Mouse (Mus musculus) liver, embryonic 16.5 days (tissue): Measurements from ENCODE around the gene Npm1. TPM values are rescaled to one million over a fixed set of nuclear protein-coding genes. Genes with fewer than 3 reads are reported as not detected.

Source experiments
- ATAC-seq: fragments of 200-750 bp; cut with Nextera tagmentation; 2 replicates; pipeline ENCODE4 v1.8.0; 2017; ENCODE audit warnings: low read depth, mild to moderate bottlenecking, moderate number of reproducible peaks, moderate library complexity
- H3K27ac ChIP-seq: fragments of 300-500 bp; sonication (generic); 2 replicates; pipeline ENCODE4 v1.5.1; 2014; ENCODE audit warnings: mild to moderate bottlenecking, low read length
- H3K27me3 ChIP-seq: fragments of 300-500 bp; sonication (generic); 2 replicates; pipeline ENCODE4 v1.6.1; 2014; ENCODE audit warnings: low read depth, low read length, mixed read lengths; ENCODE audit not compliant: control insufficient read depth, insufficient read depth
- H3K36me3 ChIP-seq: fragments of 300-500 bp; sonication (generic); 2 replicates; pipeline ENCODE4 v1.6.1; 2014; ENCODE audit warnings: mild to moderate bottlenecking; ENCODE audit not compliant: control insufficient read depth, insufficient read depth
- H3K4me1 ChIP-seq: fragments of 300-500 bp; sonication (generic); 2 replicates; pipeline ENCODE4 v1.6.1; 2014; ENCODE audit warnings: low read depth, low read length, mixed read lengths; ENCODE audit not compliant: control insufficient read depth
- H3K4me2 ChIP-seq: fragments of 300-500 bp; sonication (generic); 2 replicates; pipeline ENCODE4 v1.6.1; 2014; ENCODE audit warnings: low read depth, low read length, mixed read lengths
- H3K4me3 ChIP-seq: fragments of 300-500 bp; sonication (generic); 2 replicates; pipeline ENCODE4 v1.5.1; 2014; ENCODE audit warnings: low read depth, mild to moderate bottlenecking, low read length
- H3K9ac ChIP-seq: fragments of 300-500 bp; sonication (generic); 2 replicates; pipeline ENCODE4 v1.6.1; 2014; ENCODE audit warnings: low read depth, low read length
- H3K9me3 ChIP-seq: fragments of 300-500 bp; sonication (generic); replicated peaks from 2 replicates; pipeline ENCODE4 v1.6.1; 2016; ENCODE audit warnings: low read length; ENCODE audit not compliant: control insufficient read depth
- WGBS: fragments of 180-500 bp; shearing (Covaris S2); extraction: QIAGEN DNeasy Blood & Tissue Kit; methylation state at CpG from one replicate; pipeline ENCODE4 v1.1.7; 2014; ENCODE audit not compliant: insufficient replicate concordance; 5-methylcytosine and 5-hydroxymethylcytosine counted together
- polyA plus RNA-seq: library from polyadenylated mRNA; unstranded; fragments of >200 nt; fragmentation: Nextera tagmentation; extraction: Ambion mirVana; gene quantifications from 2 replicates; pipeline ENCODE4 v1.2.1, GENCODE M21; 2015

The Npm1 gene
- polyA plus RNA-seq, 1 experiment from 2014 or later = 289 TPM

DNA sequence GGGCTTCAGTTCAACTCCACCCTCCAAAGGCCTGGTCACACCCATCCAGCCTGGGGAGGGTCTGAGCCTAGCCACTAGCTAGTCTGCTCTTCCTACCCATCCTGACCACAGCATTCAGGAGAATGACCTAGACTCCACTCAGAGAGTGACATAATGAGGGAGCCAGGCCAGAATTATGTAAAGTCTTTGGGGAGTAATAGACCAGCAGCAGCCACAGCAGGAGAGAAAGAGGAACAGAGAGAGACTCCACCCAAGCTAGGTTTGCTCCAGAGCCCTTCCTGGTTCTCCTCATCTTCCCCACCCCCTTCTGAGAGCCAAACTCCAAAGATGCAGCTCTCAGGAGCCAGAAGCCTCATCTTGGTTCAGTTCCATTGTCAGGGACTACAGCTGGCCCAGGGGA is 35.9 kb downstream of the Npm1 start:
- H3K27ac ChIP-seq = no peak overlapping the region
- ATAC-seq = no peak
- no peaks in the 10 kb centered on the region for H3K4me1 ChIP-seq
- no peaks in the 10 kb centered on the region for H3K9me3 ChIP-seq
- H3K27me3 ChIP-seq = peaks cover 25% of the 10 kb centered on the region
- no peak overlapping the region for H3K4me3 ChIP-seq
- no peak overlapping the region for H3K9ac ChIP-seq
- H3K4me2 ChIP-seq = no peak overlapping the region
- no peaks in the 10 kb centered on the region for H3K36me3 ChIP-seq

DNA sequence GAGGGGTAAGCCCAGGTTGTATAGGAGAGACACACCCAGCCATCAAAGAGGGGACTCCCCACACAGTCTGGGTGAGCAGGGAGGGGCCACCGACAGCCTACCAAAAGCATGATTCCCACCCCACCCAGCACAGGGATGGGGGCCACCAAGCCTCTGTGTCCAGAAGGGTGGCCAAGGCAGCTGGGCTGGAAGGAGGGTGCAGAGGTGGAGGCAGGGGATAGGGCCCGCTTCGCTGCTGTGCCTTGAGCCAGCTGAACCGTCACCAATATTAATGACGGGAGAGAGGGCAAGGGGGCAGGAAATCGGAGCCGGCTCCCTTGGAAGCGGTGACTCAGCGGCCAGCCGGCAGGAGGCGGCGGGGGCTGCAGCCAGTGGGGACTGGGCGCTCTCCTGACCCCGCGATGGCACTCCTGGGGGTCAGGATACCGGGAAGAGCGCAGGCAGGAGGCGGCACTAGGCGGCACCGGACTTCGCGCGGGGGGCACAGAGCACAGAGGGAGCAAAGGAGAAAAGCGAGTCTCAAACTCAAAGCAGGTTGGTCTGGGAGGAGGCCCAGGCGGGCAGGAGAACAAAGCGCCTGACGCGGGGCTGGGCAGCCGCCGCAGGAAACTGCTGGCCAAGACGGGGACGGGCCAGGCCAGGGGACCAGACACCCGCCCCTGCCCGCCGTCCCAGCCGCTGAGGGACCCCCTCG is 40.3 kb downstream of the Npm1 start:
- ATAC-seq = peak; percentile 16; the same call in 1 of the 2 replicates

DNA sequence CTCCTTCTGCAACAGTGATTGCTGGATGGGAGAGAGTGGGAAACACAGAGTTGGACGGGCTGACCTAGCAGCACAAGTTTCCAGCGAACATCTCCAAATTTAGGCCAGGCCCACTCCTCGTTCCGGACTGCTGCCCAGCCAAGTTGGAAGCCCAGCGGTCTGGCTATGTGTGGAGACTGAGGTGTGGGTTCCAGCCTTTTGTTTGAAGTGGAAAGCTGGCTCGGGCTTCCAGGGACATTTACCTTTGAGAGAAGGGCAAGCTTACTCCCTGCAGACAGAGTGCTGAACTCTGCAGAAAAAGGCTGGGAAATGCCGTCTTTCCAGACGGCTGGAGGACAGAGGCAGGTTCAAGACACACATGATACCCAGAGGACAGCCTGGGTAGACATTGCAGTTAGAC is 43.5 kb downstream of the Npm1 start:
- Histone ChIP-seq H3K9me3 (no peaks in the 10 kb centered on the region), H3K27ac (no peak overlapping the region), H3K4me1 (no peaks in the 10 kb centered on the region), H3K27me3 (peaks cover 32% of the 10 kb centered on the region), H3K4me2 (no peak overlapping the region), H3K36me3 (no peaks in the 10 kb centered on the region), H3K9ac (no peak overlapping the region), H3K4me3 (no peak overlapping the region)
- ATAC-seq = no peak
- WGBS = 52% methylated on average over 8 of the region's 8 CpGs

More for the DNA sequence above, 40.3 kb downstream of the Npm1 start:
- Histone ChIP-seq H3K36me3 (no peaks in the 10 kb centered on the region), H3K4me2 (peak overlapping the region; percentile 36), H3K9ac (no peak overlapping the region), H3K27ac (no peak overlapping the region), H3K27me3 (peaks cover 33% of the 10 kb centered on the region), H3K4me1 (no peaks in the 10 kb centered on the region), H3K9me3 (no peaks in the 10 kb centered on the region), H3K4me3 (peak overlapping the region; percentile 26; the same call in 1 of the 2 replicates)
- WGBS = 1% methylated on average over 35 of the region's 37 CpGs

DNA sequence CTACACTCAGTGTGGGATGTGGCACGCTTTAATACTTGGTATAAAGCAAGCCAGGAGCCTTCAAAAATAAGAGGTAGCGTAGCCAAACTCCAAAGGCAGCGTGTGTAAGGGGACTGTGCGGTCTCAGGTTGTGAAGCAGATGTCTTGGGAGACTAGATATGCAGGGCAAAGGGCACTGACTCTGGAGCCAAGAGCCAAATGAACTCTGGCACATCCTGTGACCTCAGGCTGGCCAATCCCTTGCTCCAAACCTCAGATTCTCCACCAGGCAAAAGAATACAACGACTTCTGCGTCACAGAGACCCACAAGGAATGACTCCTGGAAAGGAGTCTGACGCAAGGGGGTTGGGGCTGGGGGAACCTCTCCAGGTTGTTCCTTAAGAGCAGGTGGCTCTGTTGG is 43.9 kb downstream of the Npm1 start:
- H3K9ac ChIP-seq = no peak overlapping the region
- no peak for ATAC-seq
- no peaks in the 10 kb centered on the region for H3K4me1 ChIP-seq
- 59% methylated on average over 7 of the region's 7 CpGs for WGBS
- H3K36me3 ChIP-seq = no peaks in the 10 kb centered on the region
- H3K27me3 ChIP-seq = peaks cover 29% of the 10 kb centered on the region
- H3K4me3 ChIP-seq = no peak overlapping the region
- H3K9me3 ChIP-seq = no peaks in the 10 kb centered on the region
- H3K27ac ChIP-seq = no peak overlapping the region
- no peak overlapping the region for H3K4me2 ChIP-seq

- 51% methylated on average over 6 of the region's 6 CpGs for WGBS
- H3K9ac ChIP-seq = no peak overlapping the region
- H3K27me3 ChIP-seq = peaks cover 23% of the 10 kb centered on the region
- H3K9me3 ChIP-seq = no peaks in the 10 kb centered on the region
- no peak for ATAC-seq
- H3K36me3 ChIP-seq = no peaks in the 10 kb centered on the region
- no peak overlapping the region for H3K27ac ChIP-seq
- no peak overlapping the region for H3K4me3 ChIP-seq
- H3K4me1 ChIP-seq = no peaks in the 10 kb centered on the region
- no peak overlapping the region for H3K4me2 ChIP-seq
Measured at GRCm38 (mm10) chr11:33118480-33118879, 44.5 kb downstream of the Npm1 start.

DNA sequence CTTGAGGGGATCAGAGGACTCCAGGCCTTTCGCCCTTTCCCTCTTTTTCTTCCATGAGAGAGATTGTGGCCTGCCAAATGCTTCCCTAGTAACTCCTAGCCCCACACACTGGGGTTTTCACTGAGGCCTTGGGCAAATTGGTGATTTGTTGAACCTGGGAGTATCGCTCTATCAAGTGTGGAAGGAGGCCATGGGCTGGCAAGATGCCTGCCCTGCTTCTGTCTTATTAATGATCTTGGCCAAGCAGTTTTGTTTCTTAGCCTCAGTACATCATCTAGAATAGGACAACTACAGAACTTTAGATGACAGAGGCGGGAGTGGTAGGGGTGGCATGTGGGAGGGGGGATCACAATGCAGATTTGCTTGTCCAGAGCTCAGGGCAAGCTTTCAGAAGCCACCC is 47.2 kb downstream of the Npm1 start:
- no peak for ATAC-seq
- Histone ChIP-seq H3K4me3 (no peak overlapping the region), H3K9ac (no peak overlapping the region), H3K36me3 (no peaks in the 10 kb centered on the region), H3K4me1 (no peaks in the 10 kb centered on the region), H3K27ac (no peak overlapping the region), H3K9me3 (no peaks in the 10 kb centered on the region), H3K4me2 (no peak overlapping the region), H3K27me3 (peaks cover 3% of the 10 kb centered on the region)
- 61% methylated on average over 3 of the region's 3 CpGs for WGBS

- Histone ChIP-seq H3K36me3 (no peaks in the 10 kb centered on the region), H3K27me3 (no peaks in the 10 kb centered on the region), H3K27ac (no peak overlapping the region), H3K9ac (no peak overlapping the region), H3K9me3 (no peaks in the 10 kb centered on the region), H3K4me2 (no peak overlapping the region), H3K4me3 (no peak overlapping the region), H3K4me1 (no peaks in the 10 kb centered on the region)
- WGBS = 17% methylated on average over 1 of the region's 1 CpGs
- ATAC-seq = no peak
Measured at GRCm38 (mm10) chr11:33112407-33112806, 50.6 kb downstream of the Npm1 start.

GRCm38 (mm10) chr11:33110111-33110510 is 52.9 kb downstream of the Npm1 start:
- no peak for ATAC-seq
- Histone ChIP-seq H3K27ac (no peak overlapping the region), H3K27me3 (no peaks in the 10 kb centered on the region), H3K4me2 (no peak overlapping the region), H3K4me3 (no peak overlapping the region), H3K4me1 (no peaks in the 10 kb centered on the region), H3K9ac (no peak overlapping the region), H3K9me3 (no peaks in the 10 kb centered on the region), H3K36me3 (no peaks in the 10 kb centered on the region)
- 51% methylated on average over 2 of the region's 2 CpGs for WGBS

GRCm38 (mm10) chr11:33107540-33107939 is 55.5 kb downstream of the Npm1 start:
- Histone ChIP-seq H3K4me1 (no peaks in the 10 kb centered on the region), H3K36me3 (no peaks in the 10 kb centered on the region), H3K9ac (no peak overlapping the region), H3K27me3 (no peaks in the 10 kb centered on the region), H3K27ac (no peak overlapping the region), H3K9me3 (no peaks in the 10 kb centered on the region), H3K4me2 (no peak overlapping the region), H3K4me3 (no peak overlapping the region)
- ATAC-seq = no peak
- 68% methylated on average over 3 of the region's 3 CpGs for WGBS
